Mouse (Mus musculus): Measurements from ENCODE around the gene Clasp2.

The Clasp2 gene

GRCm38 (mm10) chr9:113935638-113936037, 194.4 kb downstream of the Clasp2 start:
- no peak for DNase-seq

GRCm38 (mm10) chr9:113939063-113939850, 198.0 kb downstream of the Clasp2 start:
- DNase-seq = no peak

GRCm38 (mm10) chr9:113941103-113941805, 200.0 kb downstream of the Clasp2 start:
- no peak for DNase-seq

- no peak for DNase-seq
These were observed 202.1 kb downstream of the Clasp2 start for GRCm38 (mm10) chr9:113943372-113943771.

DNA sequence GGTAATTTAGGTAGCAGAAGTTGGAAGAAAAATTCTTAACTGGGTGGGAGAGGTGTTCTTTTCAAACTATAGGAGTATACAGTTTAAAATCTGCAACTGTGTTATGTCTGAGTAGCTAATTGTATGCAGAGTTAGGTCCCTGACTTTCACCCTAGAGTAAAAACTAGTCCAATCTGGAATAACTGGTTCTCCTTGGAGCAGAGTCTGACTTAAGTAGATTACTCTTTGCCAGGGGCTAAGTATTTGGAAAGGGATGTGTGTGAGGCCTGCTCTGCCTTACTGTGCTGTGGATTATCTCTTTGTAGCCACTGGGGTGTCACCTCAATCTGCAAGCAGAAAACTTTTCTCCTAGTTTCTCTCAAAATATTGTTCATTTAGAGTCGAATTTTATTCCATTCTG, 205.9 kb downstream of the Clasp2 start:
- no peak for DNase-seq

DNA sequence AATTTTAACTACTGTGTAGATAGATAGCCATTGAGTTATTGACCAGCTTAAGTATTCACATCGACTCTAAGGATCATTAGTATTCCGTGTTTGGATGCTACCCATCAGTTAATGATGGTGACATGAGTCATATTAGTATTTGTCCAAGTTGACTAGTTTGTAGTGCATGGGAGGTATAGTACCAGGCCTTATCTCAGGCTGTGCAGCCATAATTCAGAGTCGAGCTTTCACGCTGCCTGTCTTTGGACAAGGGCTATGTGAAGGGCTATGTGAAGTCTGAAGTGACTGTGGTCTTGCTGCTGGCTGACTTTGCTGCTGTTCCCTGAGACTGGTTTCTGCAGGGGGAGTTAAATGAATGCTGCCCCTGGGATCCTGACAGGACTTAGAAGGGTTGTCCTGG, 216.5 kb downstream of the Clasp2 start:
- no peak for DNase-seq

GRCm38 (mm10) chr9:113963718-113964117, 222.4 kb downstream of the Clasp2 start:
- DNase-seq = no peak

DNA sequence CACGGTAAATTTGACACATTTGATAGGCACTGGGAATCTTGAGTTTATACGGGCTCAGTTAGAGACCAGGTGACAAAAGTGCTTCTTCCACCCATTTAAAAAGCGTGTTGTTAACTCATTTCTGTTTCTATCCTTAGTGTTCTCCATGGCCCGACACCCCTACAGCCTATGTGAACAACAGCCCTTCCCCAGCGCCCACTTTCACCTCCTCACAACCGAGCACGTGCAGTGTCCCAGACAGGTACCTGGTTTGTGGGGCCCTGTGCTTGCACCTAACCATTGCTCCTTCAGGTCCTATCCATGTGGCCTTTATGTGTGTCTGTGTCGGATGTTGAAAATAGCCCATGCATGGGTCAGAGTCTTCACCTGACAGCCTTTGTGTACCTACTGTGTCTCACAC, 223.1 kb downstream of the Clasp2 start:
- DNase-seq = no peak

- no peak for DNase-seq
These were observed 225.6 kb downstream of the Clasp2 start for GRCm38 (mm10) chr9:113966838-113967237.

DNA sequence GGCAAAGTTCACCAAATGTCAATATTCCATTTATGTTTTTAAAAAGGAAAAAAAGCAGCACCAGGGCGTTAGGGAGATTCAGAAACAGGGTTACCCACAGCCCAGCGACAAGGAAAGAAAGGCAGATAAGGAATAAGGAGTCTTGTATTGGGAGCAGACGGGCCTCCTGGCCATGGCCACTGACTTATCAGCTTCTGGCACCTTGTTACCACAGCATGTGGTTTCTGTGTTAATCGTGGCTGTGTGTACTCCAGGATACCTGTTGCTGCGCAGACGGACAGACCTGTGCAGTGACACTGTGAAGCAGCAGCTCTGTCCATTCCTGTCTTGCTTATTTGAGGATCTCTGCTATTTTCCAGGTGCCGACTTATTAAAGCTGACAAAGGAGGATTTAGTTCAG, 227.7 kb downstream of the Clasp2 start:
- no peak for DNase-seq
